Mouse (Mus musculus) monocyte, adult 2 months (primary cell): Measurements from ENCODE around the gene Map3k12.

Source experiments
- DNase-seq, 2 experiments: peaks; one replicate each; pipeline ENCODE4 v3.0.0; 2022; ENCODE audit warnings: low spot score in 2 of 2, low read depth in 1 of 2

The Map3k12 gene

DNA sequence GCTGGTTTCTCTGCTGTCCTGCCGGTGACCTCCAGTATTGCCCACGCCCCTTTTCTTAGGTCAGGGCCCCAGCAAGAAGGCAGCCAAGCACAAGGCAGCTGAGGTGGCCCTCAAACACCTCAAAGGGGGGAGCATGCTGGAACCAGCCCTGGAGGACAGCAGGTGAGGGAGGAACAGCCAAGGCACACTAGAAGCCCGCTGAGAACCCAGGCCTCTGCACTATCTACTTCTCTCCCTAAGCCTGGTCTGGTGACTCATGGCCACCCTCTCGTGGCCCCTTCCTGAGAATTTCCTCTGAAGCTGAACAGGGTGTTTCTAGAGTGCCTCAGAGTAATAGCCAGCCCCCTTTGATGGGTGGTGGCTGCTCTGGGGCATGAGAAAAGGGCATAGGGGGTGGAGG lies 3.6 kb upstream of the Map3k12 start:
- no peak for DNase-seq

- DNase-seq, result no peak
Observed at GRCm38 (mm10) chr15:102519211-102520141, 2.6 kb upstream of the Map3k12 start.

- no peak for DNase-seq
Observed at GRCm38 (mm10) chr15:102518859-102519201, 2.0 kb upstream of the Map3k12 start.

DNA sequence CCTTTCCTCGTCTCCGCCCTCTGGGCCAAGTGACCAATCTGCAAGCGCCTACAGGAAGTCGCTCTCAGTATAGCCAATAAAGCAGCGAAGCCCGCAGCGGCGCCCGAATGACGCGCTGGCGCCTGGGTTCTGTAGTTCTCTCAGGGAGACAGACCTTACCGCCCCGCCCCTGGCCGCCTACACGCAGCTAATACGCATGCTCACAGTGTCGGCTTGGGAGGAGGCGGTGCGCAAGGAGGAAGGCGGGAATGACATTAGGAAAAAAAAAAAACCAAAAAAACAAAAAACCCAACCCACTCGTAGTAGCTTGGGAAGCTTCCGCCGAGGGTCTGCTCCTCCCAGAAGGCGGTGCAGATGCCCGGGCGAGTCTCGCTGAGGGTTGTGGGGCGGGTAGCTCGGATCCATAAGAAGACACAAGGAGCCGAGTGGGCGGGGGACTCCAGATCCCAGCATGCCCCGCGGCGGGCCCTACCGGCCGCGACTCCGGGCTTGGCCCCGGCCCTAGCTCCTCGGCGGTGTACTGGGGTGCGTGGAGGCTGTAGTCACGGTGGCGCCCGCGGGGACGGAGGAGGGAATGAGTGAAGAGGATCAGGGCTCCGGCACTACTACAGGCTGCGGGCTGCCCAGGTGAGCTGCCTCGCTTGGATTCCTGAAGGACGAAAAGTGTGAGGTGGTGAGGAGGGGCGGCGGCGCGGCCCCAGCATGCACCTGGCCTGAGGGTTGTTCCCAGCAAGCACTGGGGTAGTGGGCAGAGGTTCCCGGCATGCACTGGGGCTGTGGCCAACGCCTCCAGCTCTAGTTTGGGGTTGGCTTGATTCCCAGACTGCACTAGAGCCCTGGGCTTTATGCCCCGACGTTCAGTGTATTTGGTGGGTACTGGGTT lies 1.4 kb upstream of the Map3k12 start, which contains the start of gene Tarbp2:
Gene Tarbp2 (plus strand): TSS at position 217 of the 883 bp plus-strand sequence.
- peak; percentile 97 to 98 for DNase-seq

DNA sequence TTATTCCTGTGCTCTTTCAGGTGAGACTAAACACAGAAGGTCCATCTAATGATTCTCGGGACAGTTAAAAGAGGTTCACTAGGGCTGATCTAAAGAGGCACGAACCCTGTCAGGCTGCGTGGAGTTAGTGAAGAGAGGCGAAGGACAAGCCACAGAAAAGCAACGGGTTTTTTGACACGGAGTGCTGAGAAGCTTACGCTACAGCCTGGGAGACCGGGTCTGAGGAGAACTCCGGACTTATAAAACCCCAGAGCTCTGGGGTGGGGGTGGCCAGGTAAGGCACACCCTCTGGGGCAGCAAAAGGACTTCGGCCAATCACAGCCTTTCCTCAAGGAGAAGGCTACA lies 739 bp upstream of the Map3k12 start:
- no peak for DNase-seq

DNA sequence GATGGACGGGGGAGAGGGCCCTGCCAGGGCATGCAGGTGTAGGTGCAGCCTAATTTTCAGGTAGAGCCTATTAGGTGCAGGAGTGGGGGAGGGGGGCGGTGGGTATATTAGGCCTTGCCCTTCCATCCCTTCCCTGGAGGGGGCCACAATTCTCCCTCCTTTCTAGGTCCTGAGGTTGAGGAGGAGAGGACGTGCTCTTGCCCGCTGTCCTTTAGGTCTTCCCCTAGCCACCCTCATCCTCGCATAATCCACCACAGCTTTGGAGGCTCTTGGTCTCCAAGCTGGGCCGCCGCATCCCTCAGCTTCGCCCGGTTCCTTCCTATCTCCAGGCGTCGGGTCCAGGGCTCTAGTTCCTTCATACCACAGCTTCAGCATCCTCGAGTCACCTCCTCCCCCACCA lies 571 bp downstream of the Map3k12 start:
- no peak for DNase-seq

GRCm38 (mm10) chr15:102515791-102516190 lies 1.1 kb downstream of the Map3k12 start:
- no peak for DNase-seq

DNA sequence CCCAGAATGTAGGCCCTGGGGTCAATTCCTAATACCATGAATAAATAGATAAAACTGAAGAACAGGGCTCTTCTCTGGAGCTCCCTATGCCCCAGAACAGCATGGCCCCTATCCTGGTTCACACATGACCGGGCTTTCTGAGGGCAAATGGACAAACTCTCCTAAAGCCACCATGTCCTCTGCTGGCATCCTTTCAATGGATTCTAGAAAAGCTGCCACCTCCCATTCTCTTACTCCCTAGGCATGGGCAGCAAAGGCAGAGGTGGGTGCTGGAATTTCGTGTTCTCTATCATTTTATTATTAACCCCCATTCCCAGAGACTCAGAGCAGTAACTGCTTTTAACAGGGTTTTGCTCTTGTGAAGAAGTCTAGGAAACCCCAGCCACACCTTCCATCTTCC lies 1.6 kb downstream of the Map3k12 start:
- no peak for DNase-seq

DNA sequence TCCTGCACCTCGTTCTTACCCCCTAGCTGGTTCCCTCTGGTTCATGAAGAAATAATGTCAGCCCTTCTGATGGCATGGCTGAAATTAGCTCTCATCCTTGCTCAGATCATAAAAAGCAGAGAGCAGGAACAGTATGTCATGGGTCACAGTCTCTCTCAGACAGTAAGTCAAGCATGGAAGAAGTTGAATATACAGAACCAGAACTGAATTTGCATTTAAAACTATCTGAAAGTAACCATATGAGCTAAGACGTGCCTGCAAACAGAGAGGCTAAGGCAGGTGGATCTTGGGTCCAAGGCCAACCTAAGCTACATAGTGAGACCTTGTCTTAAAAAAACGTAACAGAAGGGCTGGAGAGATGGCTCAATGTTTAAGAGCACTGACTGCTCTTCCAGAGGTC lies 3.9 kb downstream of the Map3k12 start:
- DNase-seq, result no peak

GRCm38 (mm10) chr15:102512471-102512870 lies 4.4 kb downstream of the Map3k12 start:
- no peak for DNase-seq

- no peak for DNase-seq
Observed at GRCm38 (mm10) chr15:102512010-102512409, 4.9 kb downstream of the Map3k12 start.

GRCm38 (mm10) chr15:102511285-102511833 lies 5.5 kb downstream of the Map3k12 start:
- no peak for DNase-seq

- peak in 1 of 2 experiments; percentile 47 for DNase-seq
Observed at GRCm38 (mm10) chr15:102510590-102511284, 6.1 kb downstream of the Map3k12 start.

DNA sequence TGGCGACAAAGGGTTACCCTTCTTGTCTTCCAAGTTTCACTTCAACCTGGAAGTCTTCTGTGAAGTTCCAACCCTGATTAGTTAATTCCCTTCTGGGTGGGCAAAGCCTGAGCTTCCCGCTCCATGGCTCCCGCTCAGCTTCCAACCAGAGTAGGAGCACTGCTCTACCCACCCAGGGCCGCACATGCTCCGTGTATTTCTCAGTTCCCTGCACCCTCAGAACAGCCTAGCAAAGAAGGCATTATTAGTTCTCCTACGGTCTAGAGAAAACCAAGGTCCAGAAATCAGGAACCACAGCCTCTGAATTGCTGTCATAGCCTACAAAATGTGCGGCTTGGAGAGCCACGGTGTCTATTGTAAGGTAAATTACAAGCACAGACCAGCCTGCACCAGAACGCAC lies 6.8 kb downstream of the Map3k12 start:
- no peak for DNase-seq

DNA sequence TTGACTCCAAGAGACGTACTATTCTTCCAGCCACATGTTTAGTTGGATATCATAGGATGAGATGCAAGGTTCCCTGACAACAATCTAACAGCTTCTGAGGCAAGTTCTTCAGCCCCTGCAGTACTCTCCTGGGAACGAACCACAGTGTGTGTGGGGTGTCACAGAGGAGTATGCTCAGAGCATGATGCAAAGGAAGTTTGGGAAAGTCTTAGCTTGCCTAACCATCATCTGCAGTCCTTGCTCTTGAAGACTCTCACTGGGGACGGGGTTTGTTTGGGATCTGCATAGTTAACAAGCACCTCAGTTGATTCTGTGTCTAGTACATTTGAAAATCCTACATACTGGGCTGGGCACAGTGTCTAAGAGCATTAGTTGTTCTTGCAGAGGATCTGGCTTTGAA lies 8.5 kb downstream of the Map3k12 start:
- DNase-seq, result no peak

GRCm38 (mm10) chr15:102507561-102507960 lies 9.3 kb downstream of the Map3k12 start:
- DNase-seq, result no peak

DNA sequence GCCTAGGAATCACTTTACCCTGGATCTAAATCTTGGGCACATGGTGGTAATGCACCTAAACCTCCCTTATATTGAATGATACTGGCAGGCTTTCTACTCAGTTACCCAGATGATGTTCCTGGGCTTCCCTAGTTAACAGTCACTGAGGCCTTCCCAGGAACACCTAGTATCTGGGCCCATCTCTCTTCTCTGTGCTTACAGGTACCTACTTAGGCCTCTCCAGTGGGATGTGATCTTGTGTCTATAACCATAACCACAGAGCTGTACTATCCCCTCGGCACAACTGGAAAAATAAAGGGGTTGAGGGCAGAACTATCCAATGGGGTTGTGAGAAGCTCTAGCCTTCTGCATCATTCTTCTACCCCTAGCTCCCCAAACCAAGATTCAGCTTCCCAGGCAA lies 10.0 kb downstream of the Map3k12 start:
- DNase-seq, result no peak

DNA sequence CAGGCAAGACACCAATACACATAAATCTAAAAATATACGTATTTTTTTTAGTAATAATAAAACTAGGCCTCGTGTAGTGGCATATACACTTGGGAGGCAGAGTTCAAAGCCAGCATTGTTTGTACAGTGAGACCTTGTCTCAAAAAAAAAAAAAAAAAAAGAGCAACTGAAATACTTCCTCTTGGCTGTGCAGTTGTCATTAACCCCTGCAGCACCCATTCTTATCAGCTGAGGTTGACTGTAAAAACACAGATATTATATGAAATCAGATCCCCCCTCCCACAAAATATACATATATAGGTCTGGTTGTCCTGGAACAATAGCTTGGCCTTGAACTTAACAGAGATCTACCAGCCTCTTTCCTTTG lies 10.4 kb downstream of the Map3k12 start:
- DNase-seq, result no peak

DNA sequence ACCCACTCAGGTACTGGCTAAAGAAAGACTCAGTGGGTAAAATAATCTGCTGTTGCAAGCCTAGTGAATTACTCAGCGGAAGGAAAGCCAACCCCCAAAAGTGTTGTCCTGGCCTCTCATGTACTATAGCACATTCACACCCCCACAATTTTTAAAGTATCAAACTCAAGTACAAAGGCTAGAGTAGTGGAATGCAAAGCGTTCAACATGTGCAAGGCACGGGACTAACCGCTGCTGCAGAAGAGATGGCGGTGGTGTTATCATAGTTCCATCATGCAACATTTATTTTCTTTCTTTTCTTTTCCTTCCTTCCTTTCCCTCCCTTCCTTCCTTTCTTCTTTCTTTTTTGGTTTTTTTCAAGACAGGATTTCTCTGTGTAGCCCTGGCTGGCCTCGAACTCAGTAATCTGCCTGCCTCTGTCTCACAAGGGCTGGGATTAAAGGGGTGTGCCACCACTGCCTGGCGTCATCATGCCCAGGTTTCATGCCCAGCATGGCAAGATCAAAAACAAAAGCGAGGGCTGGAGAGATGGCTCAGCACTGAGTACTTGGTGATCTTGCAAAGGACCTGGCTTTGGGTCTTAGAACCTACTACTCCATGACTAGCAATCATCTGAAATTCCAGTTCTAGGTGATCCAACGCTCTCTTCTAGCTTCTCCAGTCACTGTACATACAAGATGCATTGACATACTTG lies 10.9 kb downstream of the Map3k12 start:
- no peak for DNase-seq

- no peak for DNase-seq
Observed at GRCm38 (mm10) chr15:102505073-102505769, 11.6 kb downstream of the Map3k12 start.
